Mouse (Mus musculus) heart, embryonic 13.5 days (tissue): ENCODE data around the gene Homer1. TPM values are rescaled to one million over a fixed set of nuclear protein-coding genes. Genes with fewer than 3 reads are reported as not detected.

ENCODE experiments used
- ATAC-seq: fragments of 200-750 bp; cut with Nextera tagmentation; 2 replicates; pipeline ENCODE4 v1.8.0; 2017; ENCODE audit warnings: moderate TSS enrichment; ENCODE audit not compliant: insufficient number of reproducible peaks, low FRiP score, low TSS enrichment; ENCODE audit errors: extremely low read depth
- H3K27ac ChIP-seq: fragments of 300-500 bp; sonication (generic); replicated peaks from 2 replicates; pipeline ENCODE4 v1.5.1; 2015; ENCODE audit warnings: moderate library complexity, mild to moderate bottlenecking, inconsistent platforms
- H3K27me3 ChIP-seq: fragments of 300-500 bp; sonication (generic); replicated peaks from 2 replicates; pipeline ENCODE4 v1.6.1; 2015; ENCODE audit warnings: mild to moderate bottlenecking, inconsistent platforms
- H3K36me3 ChIP-seq: fragments of 300-500 bp; sonication (generic); 2 replicates; pipeline ENCODE4 v1.6.1; 2015; ENCODE audit warnings: mild to moderate bottlenecking, inconsistent platforms
- H3K4me1 ChIP-seq: fragments of 300-500 bp; sonication (generic); 2 replicates; pipeline ENCODE4 v1.6.1; 2015; ENCODE audit warnings: inconsistent platforms
- H3K4me2 ChIP-seq: fragments of 300-500 bp; sonication (generic); 2 replicates; pipeline ENCODE4 v1.6.1; 2015; ENCODE audit warnings: inconsistent platforms, mild to moderate bottlenecking, moderate library complexity
- H3K4me3 ChIP-seq: fragments of 300-500 bp; sonication (generic); 2 replicates; pipeline ENCODE4 v1.5.1; 2015; ENCODE audit warnings: moderate library complexity, mild to moderate bottlenecking, inconsistent platforms
- H3K9ac ChIP-seq: fragments of 300-500 bp; sonication (generic); 2 replicates; pipeline ENCODE4 v1.6.1; 2015; ENCODE audit warnings: inconsistent platforms, mild to moderate bottlenecking, moderate library complexity
- H3K9me3 ChIP-seq: fragments of 300-500 bp; sonication (generic); 2 replicates; pipeline ENCODE4 v1.6.1; 2016; ENCODE audit warnings: inconsistent platforms
- WGBS: fragments of 180-500 bp; shearing (Covaris S2); methylation state at CpG from one replicate; pipeline ENCODE4 v1.1.7; 2015; ENCODE audit warnings: mixed read lengths; 5-methylcytosine and 5-hydroxymethylcytosine counted together
- polyA plus RNA-seq: library from polyadenylated mRNA; unstranded; fragments of >200 nt; fragmentation: Nextera tagmentation; extraction: Ambion mirVana; gene quantifications from 2 replicates; pipeline ENCODE4 v1.2.1, GENCODE M21; 2015

Homer1 gene
- polyA plus RNA-seq, result 10.6 and 11.1 TPM in 2 replicates

DNA sequence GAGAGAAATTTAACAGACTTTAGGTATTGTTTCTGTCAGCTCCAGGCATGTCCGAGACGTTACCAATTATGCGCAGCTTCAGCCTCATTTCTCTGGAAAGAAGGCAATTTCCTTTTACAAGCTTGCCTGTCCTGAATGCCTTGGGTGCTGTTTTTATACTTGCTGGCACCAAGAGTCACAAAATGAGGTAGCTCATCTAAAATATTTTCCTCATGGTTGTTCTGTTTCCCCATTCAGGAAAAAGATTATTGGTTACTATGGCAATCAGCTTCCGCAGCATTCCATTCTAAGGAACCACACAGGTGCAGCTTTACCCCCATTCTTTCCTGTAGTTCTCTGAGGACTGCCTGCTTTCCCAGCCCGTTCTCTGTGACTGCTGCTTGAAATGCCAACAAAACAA is at the start of gene Homer1:
TSS of gene Homer1 (plus strand) at position 320 of the 400 bp plus-strand sequence.
- Histone ChIP-seq H3K4me1 (peaks cover 6% of the 10 kb centered on the region), H3K9ac (no peak within 1 kb of the TSS), H3K9me3 (no peaks in the 10 kb centered on the region), H3K4me3 (no peak within 1 kb of the TSS), H3K4me2 (no peak within 1 kb of the TSS), H3K36me3 (no peaks in the 10 kb centered on the region), H3K27ac (no peak within 1 kb of the TSS), H3K27me3 (no peaks in the 10 kb centered on the region)
- 84% methylated on average over 5 of the region's 5 CpGs for WGBS
- ATAC-seq, result no peak

DNA sequence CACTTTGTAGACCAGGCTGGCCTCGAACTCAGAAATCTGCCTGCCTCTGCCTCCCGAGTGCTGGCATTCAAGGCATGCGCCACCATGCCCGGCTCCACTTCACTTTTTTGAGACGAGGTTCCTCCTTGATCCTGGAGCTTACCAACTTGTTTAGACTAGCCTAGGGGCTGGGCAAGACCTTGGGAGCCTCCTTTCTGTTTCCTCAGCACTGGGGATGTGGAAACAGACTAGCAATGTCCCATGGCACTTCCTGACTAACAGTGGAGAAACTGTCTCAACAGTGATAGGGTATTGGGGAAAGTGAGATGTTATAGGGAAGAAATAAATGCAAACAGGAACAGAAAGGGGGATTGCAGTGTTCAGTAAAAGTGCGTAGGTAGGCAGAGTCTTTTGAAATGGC is 47.7 kb upstream of the Homer1 start:
- H3K9ac ChIP-seq, result no peak overlapping the region
- no peaks in the 10 kb centered on the region for H3K4me1 ChIP-seq
- no peak overlapping the region for H3K27ac ChIP-seq
- 75% methylated on average over 6 of the region's 6 CpGs for WGBS
- H3K36me3 ChIP-seq, result no peaks in the 10 kb centered on the region
- H3K4me3 ChIP-seq, result no peak overlapping the region
- ATAC-seq, result no peak
- H3K9me3 ChIP-seq, result no peaks in the 10 kb centered on the region
- no peaks in the 10 kb centered on the region for H3K27me3 ChIP-seq
- H3K4me2 ChIP-seq, result no peak overlapping the region

DNA sequence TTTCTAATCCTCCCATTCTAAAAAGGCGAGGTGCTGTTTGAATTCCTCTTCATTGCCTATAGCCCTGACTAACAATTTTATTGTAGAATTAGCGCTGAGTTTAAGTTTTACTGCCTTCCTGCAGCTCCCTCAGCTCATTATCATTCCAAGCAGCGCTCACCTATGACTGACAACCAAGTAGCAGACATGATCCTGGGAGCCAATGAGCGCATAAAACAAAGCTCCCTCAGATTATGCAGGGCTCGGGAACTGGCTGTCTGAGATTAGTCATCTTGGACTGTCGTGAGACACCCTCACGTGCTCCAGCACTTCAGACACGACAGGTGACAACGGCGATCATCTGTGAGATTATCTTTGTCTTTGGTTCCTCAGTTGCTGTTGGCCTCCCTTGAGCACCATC is 47.3 kb upstream of the Homer1 start:
- Histone ChIP-seq H3K4me1 (no peaks in the 10 kb centered on the region), H3K4me2 (no peak overlapping the region), H3K9me3 (no peaks in the 10 kb centered on the region), H3K36me3 (no peaks in the 10 kb centered on the region), H3K9ac (no peak overlapping the region), H3K27me3 (no peaks in the 10 kb centered on the region), H3K27ac (no peak overlapping the region), H3K4me3 (no peak overlapping the region)
- WGBS, result 76% methylated on average over 10 of the region's 10 CpGs
- no peak for ATAC-seq

DNA sequence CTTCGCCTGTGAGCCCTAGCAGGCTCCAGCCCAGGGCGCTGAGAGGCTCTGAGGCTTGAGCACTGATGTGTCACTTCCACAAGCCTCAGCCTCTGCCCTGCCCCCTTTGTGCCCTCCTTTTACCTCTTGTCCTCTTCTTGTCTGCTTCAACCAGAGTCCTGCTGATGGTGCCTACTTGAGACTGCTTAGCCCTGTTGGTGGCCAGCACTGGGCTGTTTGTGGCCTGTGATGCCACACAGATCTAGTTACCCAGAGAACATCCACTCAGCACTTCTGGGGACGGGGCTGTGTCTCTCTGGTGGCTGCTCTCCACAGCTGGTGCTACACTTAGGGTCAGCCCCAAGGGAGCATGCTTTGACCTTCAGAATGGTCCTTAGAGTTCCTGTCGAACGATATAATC is 46.5 kb upstream of the Homer1 start:
- Histone ChIP-seq H3K36me3 (no peaks in the 10 kb centered on the region), H3K4me1 (no peaks in the 10 kb centered on the region), H3K9me3 (no peaks in the 10 kb centered on the region), H3K4me3 (no peak overlapping the region), H3K27ac (no peak overlapping the region), H3K4me2 (no peak overlapping the region), H3K9ac (no peak overlapping the region), H3K27me3 (no peaks in the 10 kb centered on the region)
- ATAC-seq, result no peak
- 66% methylated on average over 5 of the region's 5 CpGs for WGBS

DNA sequence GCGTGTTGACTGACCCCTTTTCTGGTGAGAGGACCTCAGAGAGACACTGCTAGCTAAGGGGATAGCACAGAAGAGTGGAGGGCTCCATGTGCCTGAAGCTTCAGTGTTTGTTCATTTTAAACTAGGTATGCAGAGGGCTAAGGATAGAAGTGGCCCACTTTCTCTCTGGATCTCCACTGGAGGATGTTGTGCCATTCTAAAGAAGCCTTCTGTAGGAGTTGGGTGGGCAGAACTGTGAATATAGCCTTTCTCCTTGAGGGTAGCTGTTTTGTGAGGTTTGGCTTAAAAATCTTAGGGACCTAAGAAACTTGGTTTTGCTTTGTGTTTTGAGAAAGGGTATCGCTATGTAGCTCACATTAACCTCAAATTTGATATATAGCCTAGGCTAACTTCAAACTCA is 32.3 kb upstream of the Homer1 start:
- 87% methylated on average over 2 of the region's 2 CpGs for WGBS

DNA sequence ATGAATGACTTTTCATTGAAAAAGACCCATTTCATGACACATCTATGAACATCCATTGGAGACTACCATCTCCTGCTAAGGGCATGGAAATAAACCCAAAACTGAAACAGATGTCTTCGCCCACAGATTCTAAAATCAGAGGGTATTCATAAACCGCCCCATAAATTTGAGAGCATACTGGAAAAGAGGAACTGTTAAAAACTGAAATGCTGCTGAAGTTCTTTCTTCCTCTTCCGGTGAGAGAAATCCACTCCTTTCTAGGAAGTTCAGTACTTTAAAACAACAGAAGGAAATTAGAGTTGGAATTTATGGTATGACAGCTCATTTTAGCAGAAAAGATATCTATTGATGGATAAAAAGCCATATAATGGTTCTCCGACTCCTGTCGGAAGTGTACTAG is 1.1 kb downstream of the Homer1 start:
- H3K9ac ChIP-seq, result no peak overlapping the region
- H3K4me3 ChIP-seq, result no peak overlapping the region
- ATAC-seq, result no peak
- no peaks in the 10 kb centered on the region for H3K9me3 ChIP-seq
- H3K27me3 ChIP-seq, result no peaks in the 10 kb centered on the region
- WGBS, result 81% methylated on average over 5 of the region's 5 CpGs
- no peak overlapping the region for H3K27ac ChIP-seq
- H3K36me3 ChIP-seq, result no peaks in the 10 kb centered on the region
- H3K4me1 ChIP-seq, result peaks cover 7% of the 10 kb centered on the region
- no peak overlapping the region for H3K4me2 ChIP-seq

More for the DNA sequence above, 32.3 kb upstream of the Homer1 start:
- Histone ChIP-seq H3K9me3 (no peaks in the 10 kb centered on the region), H3K36me3 (no peaks in the 10 kb centered on the region), H3K4me2 (no peak overlapping the region), H3K27me3 (no peaks in the 10 kb centered on the region), H3K9ac (no peak overlapping the region), H3K27ac (no peak overlapping the region), H3K4me1 (peaks cover 19% of the 10 kb centered on the region), H3K4me3 (no peak overlapping the region)
- ATAC-seq, result no peak

DNA sequence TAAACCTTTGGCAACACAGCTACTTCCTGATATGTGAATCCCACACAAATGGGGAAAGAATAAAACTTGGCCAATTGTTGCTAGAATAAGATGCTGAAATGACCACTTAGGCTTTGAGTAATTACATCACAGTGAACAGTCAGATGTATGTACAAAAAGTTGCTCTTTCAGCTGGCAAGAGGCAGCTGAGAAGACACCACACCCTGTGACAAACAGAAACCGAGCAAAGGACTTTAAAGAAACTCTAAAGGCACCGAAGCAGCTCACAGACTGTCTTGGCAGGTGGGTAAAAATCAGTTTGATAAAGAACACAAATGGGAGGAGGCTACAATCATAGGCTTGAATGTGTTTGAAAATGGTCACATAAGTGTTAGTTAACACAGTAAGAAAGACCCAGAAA is 1.6 kb downstream of the Homer1 start:
- Histone ChIP-seq H3K4me1 (peaks cover 8% of the 10 kb centered on the region), H3K36me3 (no peaks in the 10 kb centered on the region), H3K27me3 (no peaks in the 10 kb centered on the region), H3K27ac (no peak overlapping the region), H3K4me2 (no peak overlapping the region), H3K4me3 (no peak overlapping the region), H3K9me3 (no peaks in the 10 kb centered on the region), H3K9ac (no peak overlapping the region)
- WGBS, result 67% methylated on average over 2 of the region's 2 CpGs
- no peak for ATAC-seq

DNA sequence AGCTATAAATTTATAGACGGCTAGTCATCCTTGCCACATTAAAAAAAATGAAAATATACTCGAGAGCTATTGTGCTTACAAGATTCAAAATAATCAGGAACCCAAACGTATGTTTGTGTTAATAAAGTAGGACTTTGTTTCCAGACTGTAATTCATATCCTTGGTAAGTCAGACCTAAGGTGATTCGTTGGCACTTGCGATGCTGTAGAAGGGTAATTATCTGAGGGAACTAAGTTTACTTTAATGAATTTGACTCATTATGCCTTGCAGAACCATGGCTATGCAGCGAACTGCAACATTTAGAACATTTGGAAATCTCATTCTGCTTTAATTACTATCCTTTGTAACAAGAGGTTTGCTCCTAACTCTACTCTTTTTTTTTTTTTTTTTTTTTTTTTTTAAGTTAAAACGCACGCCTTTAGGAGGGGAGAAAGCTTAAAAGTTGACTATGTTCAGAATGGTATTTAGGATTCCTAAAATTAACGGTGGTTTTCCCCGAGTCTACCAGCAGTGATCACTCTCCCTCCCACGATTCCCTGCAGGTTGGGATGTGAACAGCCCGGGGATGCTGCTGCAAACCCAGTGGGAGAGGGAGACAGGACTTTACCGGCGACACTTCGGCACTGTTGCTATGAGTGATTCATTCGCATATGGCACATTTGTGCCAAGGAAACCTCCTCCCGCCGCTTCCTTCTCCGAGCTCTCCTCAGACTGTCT is 3.6 kb downstream of the Homer1 start:
- WGBS, result 14% methylated on average over 19 of the region's 19 CpGs
- H3K4me2 ChIP-seq, result peak overlapping the region; percentile 76
- peak overlapping the region; percentile 94 for H3K27ac ChIP-seq
- no peaks in the 10 kb centered on the region for H3K9me3 ChIP-seq
- H3K27me3 ChIP-seq, result no peaks in the 10 kb centered on the region
- H3K36me3 ChIP-seq, result no peaks in the 10 kb centered on the region
- peak overlapping the region; percentile 88 for H3K4me3 ChIP-seq
- peaks cover 19% of the 10 kb centered on the region for H3K4me1 ChIP-seq
- ATAC-seq, result no peak
- peak overlapping the region; percentile 98 for H3K9ac ChIP-seq

DNA sequence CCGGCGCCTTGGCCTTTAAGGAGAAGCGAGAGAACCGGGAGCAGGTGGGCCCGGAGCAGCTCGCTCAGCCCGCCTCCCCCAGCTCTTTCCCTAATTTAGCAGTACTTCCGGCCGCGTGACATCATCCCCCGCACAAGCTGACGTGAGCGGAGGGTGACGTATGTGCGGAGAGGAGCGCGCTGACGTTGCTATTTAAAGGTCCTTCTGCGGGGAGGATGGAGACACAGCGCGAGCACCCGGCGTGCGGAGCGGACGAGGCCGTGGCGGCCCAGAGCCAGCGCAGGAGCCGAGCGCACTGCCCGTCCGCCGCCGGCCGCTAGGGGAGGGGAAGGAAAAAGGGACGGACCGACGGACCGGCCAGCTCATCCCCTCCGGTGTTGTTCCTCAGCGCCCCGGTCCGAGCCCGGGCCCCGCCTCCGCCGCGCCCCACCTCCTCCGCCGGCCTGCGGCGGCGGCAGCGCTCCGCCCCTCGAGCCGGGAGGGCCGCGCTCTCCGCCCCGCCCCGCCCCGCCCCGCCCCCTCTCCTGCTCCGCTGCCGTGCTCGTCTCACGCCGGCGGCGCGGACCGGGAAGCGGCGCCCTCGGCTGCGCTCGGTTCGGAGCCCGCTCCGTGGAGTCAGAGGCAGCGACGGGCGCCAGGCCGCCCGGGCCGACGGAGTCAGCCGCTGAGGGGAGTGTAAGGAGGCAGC is 4.3 kb downstream of the Homer1 start:
- Histone ChIP-seq H3K4me1 (peaks cover 26% of the 10 kb centered on the region), H3K9me3 (no peaks in the 10 kb centered on the region), H3K9ac (peak overlapping the region; percentile 98), H3K36me3 (no peaks in the 10 kb centered on the region), H3K27me3 (no peaks in the 10 kb centered on the region), H3K27ac (peak overlapping the region; percentile 94), H3K4me3 (peak overlapping the region; percentile 88), H3K4me2 (peak overlapping the region; percentile 76)
- peak; percentile 93 for ATAC-seq
- under 1% methylated on average over 46 of the region's 90 CpGs for WGBS

DNA sequence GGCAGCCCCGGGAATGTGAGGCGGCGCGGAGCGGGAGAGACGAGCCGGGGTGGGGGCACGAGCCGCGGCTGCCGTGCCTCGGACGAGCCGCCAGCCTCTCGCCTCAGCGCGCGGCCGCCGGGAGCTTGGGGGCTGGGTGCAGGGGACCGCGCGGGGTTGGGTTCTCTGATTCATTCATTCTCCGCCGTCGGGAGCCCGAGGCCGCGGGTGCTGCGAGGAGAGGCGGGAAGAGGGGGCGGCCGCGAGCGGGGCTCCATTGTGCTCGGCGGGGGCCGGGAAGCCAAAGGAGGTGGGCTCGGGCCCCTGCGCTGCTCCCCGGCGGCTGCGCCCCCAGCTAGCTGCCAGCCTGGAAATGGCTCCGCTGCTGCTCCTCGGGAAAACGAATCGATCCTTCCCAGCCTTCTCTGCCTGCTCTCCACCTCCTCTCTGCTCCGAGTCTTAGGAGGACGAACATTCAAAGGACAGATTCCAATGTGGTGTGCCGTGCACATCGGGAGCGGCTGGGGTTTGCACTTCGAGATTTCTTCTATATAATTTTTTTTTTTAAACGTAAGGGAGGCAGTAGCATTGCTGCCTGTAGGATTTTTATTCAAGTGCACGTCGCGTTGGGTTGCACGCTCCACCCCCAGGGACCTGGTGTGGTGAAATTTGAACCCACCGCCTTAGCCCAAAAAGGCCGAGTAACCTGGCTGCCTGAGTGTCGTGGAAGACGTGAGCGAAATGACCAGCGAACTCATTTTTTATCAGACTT is 5.0 kb downstream of the Homer1 start:
- Histone ChIP-seq H3K36me3 (no peaks in the 10 kb centered on the region), H3K4me2 (peak overlapping the region; percentile 76), H3K27ac (peak overlapping the region; percentile 94), H3K9me3 (no peaks in the 10 kb centered on the region), H3K4me3 (peak overlapping the region; percentile 88), H3K4me1 (peaks cover 32% of the 10 kb centered on the region), H3K27me3 (no peaks in the 10 kb centered on the region), H3K9ac (peak overlapping the region; percentile 98)
- ATAC-seq, result no peak
- WGBS, result 1% methylated on average over 50 of the region's 64 CpGs

DNA sequence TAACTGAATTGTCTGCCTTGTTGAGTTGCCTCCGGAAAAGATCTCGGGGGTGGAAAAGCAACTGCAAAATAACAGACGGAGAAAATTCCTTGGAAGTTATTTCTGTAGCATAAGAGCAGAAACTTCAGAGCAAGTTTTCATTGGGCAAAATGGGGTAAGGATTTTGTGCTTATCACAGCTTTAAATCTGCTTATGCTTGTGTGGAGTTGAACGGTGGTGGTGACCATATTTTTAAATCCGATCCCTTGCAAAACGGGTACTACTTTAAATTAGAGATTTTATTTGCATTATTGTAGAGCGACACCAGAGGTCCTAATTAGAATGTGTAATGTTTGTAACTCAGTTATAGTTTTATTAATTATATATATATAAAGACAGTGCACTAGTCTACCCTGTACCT is 5.7 kb downstream of the Homer1 start:
- WGBS, result 2% methylated on average over 7 of the region's 7 CpGs
- H3K9ac ChIP-seq, result peak overlapping the region; percentile 98
- no peaks in the 10 kb centered on the region for H3K36me3 ChIP-seq
- ATAC-seq, result no peak
- no peaks in the 10 kb centered on the region for H3K27me3 ChIP-seq
- peak overlapping the region; percentile 76 for H3K4me2 ChIP-seq
- no peaks in the 10 kb centered on the region for H3K9me3 ChIP-seq
- H3K4me3 ChIP-seq, result peak overlapping the region; percentile 88
- H3K27ac ChIP-seq, result peak overlapping the region; percentile 94
- peaks cover 38% of the 10 kb centered on the region for H3K4me1 ChIP-seq
